Mouse (Mus musculus): ENCODE data around the gene Mrps6. TPM values are rescaled to one million over a fixed set of nuclear protein-coding genes. Genes with fewer than 3 reads are reported as not detected.

Gene Mrps6
- polyA plus RNA-seq (2017; shearing (Covaris generic)) = 100 to 1,000 TPM; 105 to 106 TPM

DNA sequence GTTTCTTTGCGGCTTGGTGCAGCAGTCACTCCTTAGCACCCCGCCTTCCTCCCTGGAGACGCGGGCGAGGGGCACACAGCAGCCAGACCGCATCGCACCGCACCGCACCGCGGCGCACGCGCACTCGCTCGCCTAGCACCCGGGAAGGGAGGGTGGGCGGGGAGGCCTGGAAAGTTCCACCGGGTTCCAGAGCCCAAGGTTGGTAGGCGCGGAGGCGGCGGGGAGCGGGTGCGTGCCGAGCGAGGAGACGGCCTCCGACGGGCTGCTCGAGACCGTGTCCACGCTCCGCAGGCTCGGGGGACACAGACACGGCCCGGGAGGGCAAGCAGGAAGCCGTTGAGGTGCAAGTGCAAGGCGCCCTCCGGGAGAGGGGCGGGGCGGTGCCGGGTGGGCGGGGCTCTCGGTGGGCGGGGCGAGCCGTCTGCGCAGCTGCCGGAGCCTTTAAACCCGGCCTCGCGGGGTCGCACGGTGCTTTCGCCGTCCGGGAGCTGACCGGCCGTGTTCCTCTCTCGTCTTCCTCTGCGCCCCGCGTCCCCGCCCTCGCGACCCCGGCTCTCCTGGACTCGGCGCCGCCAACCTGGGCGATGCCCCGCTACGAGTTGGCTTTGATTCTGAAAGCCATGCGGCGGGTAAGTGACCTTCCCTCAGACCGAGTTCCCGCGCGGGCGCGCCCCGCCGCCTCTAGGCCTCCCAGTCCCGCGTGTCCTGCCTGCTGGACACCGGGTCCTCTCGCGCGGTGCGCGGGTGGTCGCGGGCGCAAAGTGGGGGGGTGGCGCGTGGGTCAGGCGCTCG, at the start of gene Mrps6, which contains the start of the genes Gm49711 and Slc5a3:
Mrps6 (plus strand) TSS at position 419 of the 792 bp plus-strand sequence.
Gm49711 (plus strand) TSS at position 465 of the 792 bp plus-strand sequence.
Slc5a3 (plus strand) TSS at position 471 of the 792 bp plus-strand sequence.

Other genes with a start within 250 kb of the Mrps6 start
- under 1 TPM in 1 of 2 experiments, not detected in 1; 0.16 TPM for gene Gm49711, start within 50 bp of the Mrps6 start, polyA plus RNA-seq (2017; shearing (Covaris generic))
- gene Slc5a3, start 52 bp downstream of the Mrps6 start, polyA plus RNA-seq (2017; shearing (Covaris generic)) = 1 to 10 TPM; 3.1 to 6.0 TPM
- under 1 TPM in 1 of 2 experiments, not detected in 1; 0.41 TPM for gene Kcne2, start 234.1 kb downstream of the Mrps6 start, polyA plus RNA-seq (2017; shearing (Covaris generic))
- 100 to 1,000 TPM in 1 of 2 experiments, 10 to 100 TPM in 1; 99.0 to 117 TPM for gene Smim11, start 243.0 kb downstream of the Mrps6 start, polyA plus RNA-seq (2017; shearing (Covaris generic))